Mouse (Mus musculus) heart, adult 8-10 months (tissue): ENCODE results near the gene Ninj2. TPM values are rescaled to one million over a fixed set of nuclear protein-coding genes. Genes with fewer than 3 reads are reported as not detected.
A peak's percentile ranks its signal among the peaks of the same experiment; 100 is the strongest.

ENCODE experiments used
- DNase-seq: peaks from one replicate; pipeline ENCODE4 v3.0.0; 2022; ENCODE audit warnings: low spot score
- total RNA-seq, 4 experiments: library from RNA; stranded (reverse); gene quantifications; 2 replicates each; pipeline ENCODE4 v1.2.4; 2022

The Ninj2 gene
- total RNA-seq, 4 experiments from 2014 or later: not detected

DNA sequence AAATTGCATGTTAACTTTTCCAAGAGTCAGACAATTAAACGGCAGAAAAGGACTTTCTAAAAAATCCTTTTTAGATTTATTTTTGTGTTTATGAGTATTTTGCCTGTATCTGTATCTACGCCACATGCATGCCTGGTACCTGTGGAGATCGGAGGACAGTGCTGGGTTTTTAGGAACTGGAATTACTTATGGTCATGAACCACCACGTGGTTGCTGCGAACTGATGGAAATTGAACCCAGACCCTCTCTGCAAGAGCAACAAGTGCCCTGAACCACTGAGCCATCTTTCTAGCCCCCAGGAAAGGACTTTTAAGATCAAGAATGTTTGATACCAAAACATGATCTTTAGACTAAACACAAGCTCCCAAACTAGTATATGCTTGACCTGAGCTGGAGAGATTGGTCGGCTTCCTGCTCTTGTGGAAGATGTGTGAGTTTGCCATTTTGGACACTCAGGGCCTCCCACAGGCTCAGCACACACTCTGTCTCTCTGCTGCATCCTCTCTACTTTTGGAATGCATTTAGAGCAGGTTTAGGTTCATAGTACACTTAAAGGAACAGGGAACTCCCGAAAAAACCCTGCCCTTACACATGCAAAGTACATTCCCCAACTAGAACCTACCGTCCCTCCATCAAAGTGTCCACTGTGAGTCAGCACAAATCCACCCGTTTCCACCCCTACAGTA, 1.1 kb downstream of the Ninj2 start:
- DNase-seq: no peak

DNA sequence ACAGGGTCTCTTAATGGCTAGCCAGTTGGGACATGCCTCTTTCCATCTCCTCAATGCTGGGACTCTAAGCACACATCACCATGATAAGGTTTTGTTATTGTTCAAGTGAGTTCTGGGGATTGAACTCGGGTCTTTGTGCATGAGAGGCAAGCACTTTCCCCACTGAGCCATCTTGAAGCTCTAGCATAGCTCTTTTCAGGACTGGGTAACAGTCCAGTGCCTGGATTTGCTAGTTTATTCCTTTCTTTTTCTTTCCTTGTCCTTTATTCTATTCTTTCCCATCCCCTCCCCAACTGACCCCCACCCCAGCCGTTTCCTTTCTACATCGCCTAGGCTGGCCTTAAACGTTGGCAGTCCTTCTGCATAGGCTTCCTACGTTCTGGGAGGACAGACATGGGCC, 1.9 kb downstream of the Ninj2 start:
- no peak for DNase-seq

DNA sequence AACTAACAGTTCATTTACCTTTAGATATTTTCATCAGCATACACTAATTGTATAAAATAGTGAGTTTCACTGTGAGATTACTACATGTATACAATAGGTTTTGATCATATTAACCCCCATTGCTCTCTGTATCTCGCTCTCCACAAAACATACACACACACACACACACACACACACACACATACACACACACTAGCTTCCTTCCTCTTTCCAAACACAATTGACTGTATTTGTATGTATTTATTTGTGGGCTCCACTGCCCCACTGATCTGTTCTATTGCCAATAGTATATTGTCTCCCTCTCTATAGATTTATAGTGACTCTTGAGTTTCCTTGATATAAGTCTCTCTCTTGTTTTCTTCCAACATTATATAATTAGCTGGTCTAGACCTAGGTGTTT, 2.4 kb downstream of the Ninj2 start:
- no peak for DNase-seq

- DNase-seq: no peak
Measured at GRCm38 (mm10) chr6:120099392-120099791, 6.2 kb downstream of the Ninj2 start.

DNA sequence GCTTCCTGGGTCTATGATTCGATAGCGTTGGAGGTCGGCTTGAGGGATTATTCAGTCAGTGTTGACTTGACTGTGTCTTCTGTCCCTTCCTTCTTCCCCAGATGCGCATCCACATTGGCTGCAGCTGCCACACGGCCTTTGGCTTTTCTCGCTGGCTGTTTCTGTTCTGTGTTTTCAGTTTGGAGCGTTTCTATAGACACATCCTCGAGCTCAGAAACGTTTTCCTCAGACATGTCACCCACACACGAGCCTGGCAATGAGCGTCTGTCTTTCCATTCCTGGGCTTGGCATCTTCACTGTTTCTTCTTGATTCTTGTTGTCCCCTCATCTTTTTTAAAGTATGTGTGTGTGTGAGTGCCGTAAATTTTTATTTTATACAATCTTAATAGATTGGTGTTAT, 8.1 kb downstream of the Ninj2 start:
- DNase-seq: no peak

DNA sequence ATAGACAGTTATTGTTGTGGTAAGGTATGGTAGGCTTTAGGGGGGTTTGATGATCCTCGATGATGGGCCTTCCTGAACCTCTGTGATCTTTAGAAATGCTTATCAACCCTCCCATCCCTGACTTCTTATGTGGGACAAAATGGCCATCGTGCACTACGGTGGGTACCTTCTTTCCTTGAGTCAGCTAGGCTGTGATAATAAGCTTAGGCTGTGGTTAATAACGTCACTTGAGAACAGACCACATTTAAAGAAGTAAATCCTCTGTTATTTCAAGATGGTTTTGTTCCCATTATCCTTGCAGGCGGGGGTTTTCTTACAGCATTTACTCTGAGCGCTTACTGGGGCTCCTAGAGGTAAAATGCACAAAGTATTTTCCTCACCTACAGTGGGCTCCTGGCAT, 8.8 kb downstream of the Ninj2 start:
- DNase-seq: no peak

DNA sequence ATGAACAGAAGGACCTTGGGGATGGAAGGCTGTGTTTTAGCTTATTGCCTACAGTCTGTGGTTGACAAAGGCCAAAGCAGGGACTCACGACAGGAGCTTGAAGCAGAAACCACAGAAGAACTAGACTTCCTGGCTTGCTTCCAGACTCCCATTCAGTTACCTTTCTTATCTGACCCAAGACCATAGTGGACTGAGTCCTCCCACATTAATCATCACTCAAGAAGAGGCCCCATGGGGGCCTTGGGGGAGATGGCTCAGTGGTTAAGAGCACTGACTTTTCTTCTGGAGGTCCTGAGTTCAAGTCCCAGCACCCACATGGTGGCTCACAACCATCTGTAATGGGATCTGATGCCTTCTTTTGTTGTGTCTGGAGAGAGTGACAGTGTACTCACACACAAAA, 10.0 kb downstream of the Ninj2 start:
- no peak for DNase-seq

DNA sequence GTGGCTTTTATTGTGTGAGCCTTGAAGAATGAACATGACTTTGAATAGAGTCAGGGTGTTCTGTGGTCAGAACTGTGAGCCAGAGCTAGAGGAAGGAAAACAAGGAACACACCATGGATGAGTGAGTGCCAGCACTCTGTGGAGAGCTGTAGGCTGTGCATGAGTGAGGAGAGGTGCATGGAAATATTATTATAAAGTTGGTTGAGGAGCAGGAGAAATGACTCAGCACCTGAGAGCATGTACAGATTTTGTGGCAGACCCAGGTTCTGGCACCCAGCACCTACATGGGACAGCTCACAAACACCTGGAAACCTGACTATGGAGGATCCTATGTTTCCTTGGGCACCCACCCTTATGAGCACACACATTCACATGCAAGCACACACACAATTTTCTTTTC, 11.9 kb downstream of the Ninj2 start:
- DNase-seq: no peak

- DNase-seq: no peak
Measured at GRCm38 (mm10) chr6:120107586-120107985, 14.4 kb downstream of the Ninj2 start.

DNA sequence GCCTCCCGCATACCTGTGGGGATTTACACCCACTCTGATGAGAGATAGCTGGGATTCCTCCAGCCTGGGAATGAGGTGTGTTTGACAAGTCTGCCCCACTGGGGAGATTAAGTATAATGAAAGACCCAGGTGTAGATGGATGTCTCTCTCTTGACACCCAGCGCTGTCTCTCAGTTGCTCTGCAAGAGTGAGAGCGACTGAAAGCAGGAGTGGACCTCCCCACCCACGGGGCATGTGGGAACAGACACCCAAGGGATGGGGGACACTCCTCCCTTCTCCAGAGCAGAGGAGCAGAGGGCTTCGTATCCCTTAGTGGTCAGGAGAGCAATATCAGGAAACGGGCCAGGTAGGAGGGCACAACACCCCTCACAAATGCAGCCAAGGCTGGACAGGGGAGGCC, 14.9 kb downstream of the Ninj2 start:
- DNase-seq: no peak

GRCm38 (mm10) chr6:120109173-120109572, 16.0 kb downstream of the Ninj2 start:
- DNase-seq: peak; percentile 91

DNA sequence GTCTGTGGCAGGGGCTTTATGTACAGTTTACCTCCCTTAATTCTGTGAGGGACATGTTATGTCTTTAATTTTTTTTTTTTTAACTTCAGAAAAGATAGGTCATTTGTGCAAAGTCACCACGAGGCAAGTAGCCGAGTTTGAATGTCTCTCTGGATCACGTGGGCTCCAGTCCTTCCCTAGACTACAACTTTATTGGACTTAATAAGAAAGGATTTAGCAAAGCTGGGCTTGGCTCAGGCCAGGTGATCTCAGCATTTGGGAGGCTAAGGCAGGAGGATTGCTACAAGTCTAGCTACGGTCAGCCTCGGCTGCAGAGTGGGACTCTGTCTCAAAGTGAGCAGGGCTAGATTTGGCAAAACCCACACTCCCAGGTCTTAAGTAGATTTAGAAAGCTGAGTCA, 16.8 kb downstream of the Ninj2 start:
- DNase-seq: no peak

DNA sequence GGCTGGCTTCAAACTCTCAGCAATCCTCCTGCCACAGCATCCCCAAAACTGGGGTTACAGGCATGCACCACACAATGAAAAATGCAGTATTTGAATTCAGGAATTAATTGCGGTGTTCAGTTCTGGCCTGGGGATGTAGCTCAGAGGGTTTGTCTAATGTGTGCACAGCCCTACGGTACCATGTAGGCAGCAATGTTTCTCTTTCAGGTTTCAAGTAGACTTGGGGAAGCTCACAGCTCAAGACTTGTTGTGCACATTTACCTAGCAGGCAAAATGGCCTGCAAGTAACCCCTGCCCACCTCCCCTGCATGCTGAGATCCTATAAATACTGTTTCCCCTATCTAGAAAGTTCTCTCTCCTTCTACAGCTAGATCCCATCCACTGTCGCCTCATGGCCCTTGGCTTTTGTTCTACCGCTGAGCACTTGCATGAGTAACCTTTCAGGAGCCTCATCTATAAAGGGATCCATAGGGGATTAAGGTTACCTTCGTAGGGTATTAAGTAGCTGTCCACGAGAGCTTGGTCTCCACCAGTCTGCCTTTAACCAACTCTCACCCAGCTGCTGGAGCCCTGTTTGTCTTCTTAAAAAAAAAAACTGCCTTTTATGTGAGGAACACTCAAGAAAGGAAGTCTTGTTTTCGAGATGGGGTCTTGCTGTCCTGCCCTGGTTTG, 17.7 kb downstream of the Ninj2 start:
- no peak for DNase-seq

GRCm38 (mm10) chr6:120111410-120111783, 18.2 kb downstream of the Ninj2 start:
- DNase-seq: no peak

DNA sequence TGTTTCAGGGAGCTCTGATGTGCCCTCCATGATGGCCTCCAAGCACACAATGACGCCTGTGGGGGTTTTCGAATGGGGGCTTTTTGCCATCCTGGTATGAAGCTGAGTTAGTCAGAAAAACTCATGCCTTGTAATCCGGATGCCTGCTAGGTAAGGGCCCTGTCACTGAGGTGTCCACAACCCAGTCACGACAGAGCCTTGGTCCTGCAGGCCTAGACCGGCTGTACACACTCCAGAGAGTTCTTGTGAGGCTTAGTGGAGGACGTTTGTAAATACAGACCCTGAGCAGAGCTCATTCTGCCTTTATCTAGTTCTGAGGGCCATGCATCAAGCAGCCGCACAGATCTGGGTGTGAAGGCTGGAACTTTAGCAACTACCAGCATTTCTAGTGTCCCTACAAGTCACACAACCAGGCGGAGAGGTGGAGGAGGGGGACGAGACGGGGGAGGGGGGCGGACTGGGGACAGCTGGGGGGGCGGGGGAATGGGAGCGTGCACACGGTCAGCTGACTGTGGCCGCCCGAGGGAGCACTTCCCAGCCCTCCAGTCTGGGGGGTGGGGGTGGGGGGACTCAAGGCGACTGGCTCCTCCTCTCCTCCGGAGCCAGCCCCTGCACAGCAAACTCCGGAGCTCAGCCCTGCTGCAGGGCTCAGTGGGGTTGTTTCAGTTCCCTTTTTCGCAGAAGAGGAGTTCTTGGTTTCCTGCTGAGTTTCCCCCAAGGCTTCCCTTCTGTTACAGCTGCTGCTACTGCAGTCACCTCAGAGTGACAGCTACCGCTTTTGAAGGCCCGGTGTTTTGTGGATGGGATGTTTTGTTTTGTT, 19.0 kb downstream of the Ninj2 start:
- DNase-seq: peak; percentile 77

- DNase-seq: no peak
Measured at GRCm38 (mm10) chr6:120113856-120114255, 20.7 kb downstream of the Ninj2 start.

DNA sequence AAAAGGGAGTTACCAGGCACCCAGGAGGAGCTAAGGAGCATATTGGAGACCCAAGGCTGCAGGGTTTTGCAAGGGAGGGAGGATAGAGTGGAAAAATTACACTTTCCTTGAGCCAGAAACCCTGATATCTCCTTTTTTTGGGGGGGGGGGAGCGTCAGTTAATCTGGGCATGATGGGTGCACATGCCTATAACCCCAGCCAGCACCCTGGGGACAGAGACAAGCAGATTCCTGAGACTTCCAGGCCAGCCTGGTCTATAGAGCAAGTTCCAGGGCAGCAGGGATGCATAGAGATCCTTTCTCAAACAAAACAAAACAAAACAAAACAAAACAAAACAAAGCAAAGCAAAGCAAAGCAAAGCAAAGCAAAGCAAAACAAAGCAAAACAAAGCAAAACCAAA, 21.1 kb downstream of the Ninj2 start:
- DNase-seq: no peak

DNA sequence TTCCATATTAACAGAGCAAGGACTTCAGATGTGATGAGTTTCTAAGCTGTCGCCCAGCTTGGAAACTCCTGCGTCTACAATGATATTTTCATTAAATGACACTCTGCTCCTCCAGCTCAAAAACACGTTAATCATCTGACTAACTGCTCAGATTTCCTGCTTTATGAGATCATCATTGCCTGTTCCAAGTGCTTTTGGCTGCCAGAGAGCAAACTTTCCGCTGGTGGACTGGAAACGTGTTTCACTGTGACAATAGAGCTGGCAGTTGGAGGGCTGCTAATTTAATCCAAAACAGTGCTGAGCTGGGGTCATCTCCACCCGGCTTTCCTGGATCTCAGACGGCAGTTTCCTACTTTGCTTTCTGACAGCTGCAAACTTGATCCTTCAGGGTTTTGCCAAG, 21.5 kb downstream of the Ninj2 start:
- peak; percentile 95 for DNase-seq

GRCm38 (mm10) chr6:120115443-120115842, 22.3 kb downstream of the Ninj2 start:
- no peak for DNase-seq

DNA sequence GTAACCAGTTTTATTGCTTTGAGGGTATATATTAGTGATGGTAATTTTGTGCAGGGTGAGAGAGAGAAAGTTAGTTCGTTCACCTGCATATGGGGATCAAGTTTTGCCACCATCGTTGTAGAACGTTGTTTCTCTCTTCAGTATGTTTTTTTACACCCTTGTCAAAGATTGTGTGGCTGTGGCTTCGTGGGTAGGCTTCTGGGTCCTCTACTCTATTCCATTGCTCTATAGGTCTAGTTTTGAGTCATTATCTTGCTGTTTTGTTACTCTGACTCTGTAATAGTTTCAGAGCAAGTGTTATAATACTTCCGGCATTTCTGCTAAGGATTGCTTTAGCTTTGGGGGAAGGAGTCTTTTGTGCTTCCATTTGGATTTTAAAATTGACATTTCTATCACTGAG, 26.7 kb downstream of the Ninj2 start:
- DNase-seq: no peak

GRCm38 (mm10) chr6:120124688-120125087, 31.5 kb downstream of the Ninj2 start:
- DNase-seq: no peak

- no peak for DNase-seq
Measured at GRCm38 (mm10) chr6:120126456-120126855, 33.3 kb downstream of the Ninj2 start.

DNA sequence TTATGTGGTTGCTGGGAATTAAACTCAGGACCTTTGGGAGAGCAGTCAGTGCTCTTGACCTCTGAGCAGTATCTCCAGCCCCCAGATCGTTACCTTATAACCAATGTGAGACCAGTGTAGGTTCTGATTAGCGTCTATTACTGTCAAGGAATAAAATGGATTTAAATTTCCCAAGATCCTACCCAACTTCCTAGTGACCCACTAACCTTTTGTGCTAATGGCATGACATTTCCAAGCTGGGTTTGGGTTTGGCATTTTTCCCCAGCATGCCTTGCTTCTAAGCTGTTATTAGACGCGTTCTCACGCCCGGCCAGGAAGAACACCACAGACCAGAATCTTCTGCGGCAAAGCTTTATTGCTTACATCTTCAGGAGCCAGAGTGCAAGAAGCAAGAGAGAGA, 34.2 kb downstream of the Ninj2 start:
- no peak for DNase-seq
